Comparison of ENCODE assay signal across 21 mouse cellular contexts in the genomic region with DNA sequence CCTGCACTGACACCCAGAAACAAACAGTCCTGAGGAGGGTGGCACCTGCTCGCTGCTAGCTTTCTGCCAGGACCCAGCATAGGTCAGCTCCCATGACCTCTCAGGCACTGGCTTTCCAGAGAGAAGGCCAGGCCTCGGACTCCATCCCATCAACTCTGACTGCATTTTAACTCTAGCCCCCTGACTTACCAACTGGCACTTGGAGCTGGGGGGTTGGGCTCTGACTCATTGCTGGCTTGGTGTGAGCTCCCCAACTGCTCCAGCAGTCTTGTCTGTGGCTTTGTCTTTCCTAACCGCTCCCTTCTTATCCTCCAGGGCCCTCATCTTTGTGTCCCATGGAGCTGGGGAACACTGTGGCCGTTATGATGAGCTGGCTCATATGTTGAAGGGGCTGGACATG. TPM values are rescaled to one million over a fixed set of nuclear protein-coding genes. Genes with fewer than 3 reads are reported as not detected.
DNase-seq lines count a peak whose midpoint lies in the region; ATAC-seq and TF ChIP-seq lines count a peak whose summit lies in the region.
"Had no signal": no experiment of that assay in that cellular context is flagged by ENCODE, and none has a peak within 500 bp of the region (broad histone marks: within the 10 kb centered on the region; RNA-seq: fewer than 3 reads in every experiment).

No protein-coding gene starts in this region.

- no peak overlapping the region for H3K9ac ChIP-seq in intestine, postnatal 0 days (ENCODE audit: low read depth, low read length)
- H3K9ac ChIP-seq: forebrain, postnatal 0 days; hindbrain, embryonic 14.5 days had no signal

- no peak overlapping the region for H3K4me2 ChIP-seq in intestine, postnatal 0 days (replicated peaks; ENCODE audit: low read depth)
- H3K4me2 ChIP-seq: hindbrain, embryonic 14.5 days; midbrain, embryonic 11.5 days had no signal

- no peaks in the 10 kb centered on the region for H3K27me3 ChIP-seq in intestine, postnatal 0 days (replicated peaks; ENCODE audit: control insufficient read depth, insufficient read depth, low read length)

- peak overlapping the region; percentile 55; the same call in 1 of the 2 replicates for H3K27ac ChIP-seq in left cerebral cortex, adult 2 months
- H3K27ac ChIP-seq in intestine, postnatal 0 days (ENCODE audit: low read depth, low read length): no peak overlapping the region
- H3K27ac ChIP-seq: hindbrain, embryonic 14.5 days; kidney, postnatal 0 days had no signal

- ATAC-seq in intestine, postnatal 0 days: no peak
- ATAC-seq: forebrain, postnatal 0 days; intestine, embryonic 16.5 days had no signal

- intact Hi-C loops in left cerebral cortex, adult 2 months (cut with DNase I): no loop called here
- intact Hi-C loops in left cerebral cortex, postnatal 14 days (cut with DNase I): loop anchor here (5.0 kb wide), 1 partner anchor 37 kb away; no protein-coding TSS in a partner anchor

- 72% methylated on average over 4 of the region's 4 CpGs for WGBS in intestine, postnatal 0 days

- no peaks in the 10 kb centered on the region for H3K36me3 ChIP-seq in intestine, postnatal 0 days (ENCODE audit: control insufficient read depth, insufficient read depth)

- no peak overlapping the region for H3K4me3 ChIP-seq in left cerebral cortex, adult 2 months
- H3K4me3 ChIP-seq in intestine, postnatal 0 days (ENCODE audit: low read depth, low read length): no peak overlapping the region

- H3K4me1 ChIP-seq in intestine, postnatal 0 days (replicated peaks; ENCODE audit: control insufficient read depth, insufficient read depth, low read length): no peaks in the 10 kb centered on the region

- no peak for TF ChIP-seq CTCF in left cerebral cortex, adult 2 months (IDR thresholded peaks at IDR 0.05)
- no peak for TF ChIP-seq CTCF in intestine, postnatal 0 days (IDR thresholded peaks at IDR 0.05; ENCODE audit: low read depth)

- no peaks in the 10 kb centered on the region for H3K9me3 ChIP-seq in intestine, postnatal 0 days (ENCODE audit: control insufficient read depth)

- peak; percentile 52 to 57 for DNase-seq in cerebellum, postnatal 10 days
- no peak for DNase-seq in cerebellum, postnatal 36 days
- no peak for DNase-seq in left cerebral cortex, adult 2 months (ENCODE audit: extremely low spot score in 1 of 2, low spot score in 2 of 2)
- DNase-seq in left cerebral cortex, postnatal 14 days (ENCODE audit: low spot score in 2 of 2): no peak
- DNase-seq in 3T3-L1 (ENCODE audit: low read depth, low spot score): peak; percentile 40
- DNase-seq in fibroblast of lung, adult 2 months (ENCODE audit: low read depth): peak; percentile 36
- DNase-seq in natural killer cell, adult 2 months (ENCODE audit: low spot score in 2 of 2): no peak
- DNase-seq: adrenal gland, adult 2 months; cerebellum, adult 9-10 months; embryo, embryonic 11 days; forebrain, postnatal 0 days; gastrocnemius, postnatal 14 days; layer of hippocampus, adult 9-11 months; lung, adult 2 months; right cerebral cortex, postnatal 14 days; thymus, postnatal 4 days had no signal

RNA-seq across cellular contexts. Expression of a gene that starts 40.1 kb away (rescaled TPM):
- total RNA-seq in left cerebral cortex, adult 2 months (2021): 100 to 1,000 TPM; 185 to 189 TPM
- 100 to 1,000 TPM; 152 to 153 TPM for total RNA-seq in left cerebral cortex, postnatal 14 days (2021)
- 65.4 and 78.2 TPM in 2 replicates for polyA plus RNA-seq in intestine, postnatal 0 days (2015; fragmentation: Nextera tagmentation; extraction: Ambion mirVana)

Comparison
In these comparisons a context has a peak if more than half of its experiments do, and no peak if none do; other contexts are left out.
1. DNase-seq: peak in cerebellum, postnatal 10 days (2 of 2), 3T3-L1 (single experiment) and fibroblast of lung, adult 2 months (single experiment); none in cerebellum, postnatal 36 days (0 of 2), left cerebral cortex, adult 2 months (0 of 2), left cerebral cortex, postnatal 14 days (0 of 2) and natural killer cell, adult 2 months (0 of 2).